Mouse (Mus musculus): ENCODE results near the gene Vwa8.
"Not testable (repeated sequence)": the region's sequence is repeated elsewhere in the genome, so short reads cannot be mapped to it uniquely, and the experiment has no call there.

Vwa8 gene

GRCm38 (mm10) chr14:78885915-78886534 lies 37.2 kb downstream of the Vwa8 start:
- DNase-seq (ENCODE audit: low spot score in 2 of 2) = no peak

GRCm38 (mm10) chr14:78886566-78887234 lies 37.8 kb downstream of the Vwa8 start:
- no peak for DNase-seq (ENCODE audit: low spot score in 2 of 2)

DNA sequence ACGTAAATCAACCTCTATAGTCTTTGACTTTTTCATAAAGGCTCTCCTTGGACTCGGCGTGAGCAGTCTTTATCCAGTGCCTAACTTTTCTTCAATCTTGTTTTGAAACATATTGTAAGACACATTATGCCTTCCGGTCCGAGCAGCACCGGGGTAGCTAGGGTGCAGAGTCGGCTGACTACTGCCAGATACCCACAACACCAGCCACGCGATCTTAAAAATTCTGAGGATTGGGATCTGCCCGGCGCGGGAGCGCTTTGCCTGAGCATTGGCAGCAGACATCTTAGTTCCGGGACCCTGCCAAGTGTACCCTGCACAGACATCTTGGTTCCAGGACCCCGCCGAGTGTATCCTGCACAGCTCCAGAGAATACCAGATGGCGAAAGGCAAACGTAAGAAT lies 38.6 kb downstream of the Vwa8 start:
- DNase-seq (ENCODE audit: low spot score in 2 of 2) = not testable (repeated sequence)

- no peak for DNase-seq (ENCODE audit: low spot score in 2 of 2)
Measured at GRCm38 (mm10) chr14:78895496-78895895, 46.6 kb downstream of the Vwa8 start.

- DNase-seq (ENCODE audit: low spot score in 2 of 2) = no peak
Measured at GRCm38 (mm10) chr14:78896252-78896651, 47.4 kb downstream of the Vwa8 start.

- peak; percentile 10 to 33 for DNase-seq (ENCODE audit: low spot score in 2 of 2)
Measured at GRCm38 (mm10) chr14:78900770-78901169, 51.9 kb downstream of the Vwa8 start.

DNA sequence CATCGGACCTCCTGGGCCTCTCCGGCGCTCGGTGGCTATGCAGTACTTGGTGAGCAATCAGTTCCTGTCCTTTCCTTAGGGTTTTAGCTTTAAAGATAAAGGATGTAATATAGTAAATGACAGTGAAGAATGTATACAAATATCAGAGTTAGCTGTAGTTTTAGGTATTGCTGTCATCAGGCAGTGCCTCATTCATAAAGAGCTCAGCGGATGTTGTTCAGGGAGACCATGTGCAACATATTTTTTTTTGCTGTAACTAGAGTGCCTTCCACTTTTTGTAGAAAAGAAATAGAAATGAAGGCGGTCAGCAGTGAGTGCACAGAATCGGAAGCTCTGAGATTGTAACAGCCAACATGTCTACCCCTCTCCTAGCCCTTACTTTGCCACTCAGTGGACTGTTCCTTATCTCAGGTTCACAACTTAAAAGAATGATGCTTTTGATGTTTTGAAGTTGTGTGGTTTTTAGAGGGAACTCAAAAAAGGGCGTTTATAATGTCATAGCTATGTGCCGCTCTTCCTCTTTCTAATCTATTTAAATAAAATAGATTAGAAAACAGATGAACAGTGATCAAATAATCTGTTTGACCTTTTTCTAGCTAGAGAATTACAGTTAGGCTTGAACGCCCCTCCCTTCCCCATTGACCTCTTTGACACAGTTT lies 59.5 kb downstream of the Vwa8 start:
- DNase-seq (ENCODE audit: low spot score in 2 of 2) = no peak

- no peak for DNase-seq (ENCODE audit: low spot score in 2 of 2)
Measured at GRCm38 (mm10) chr14:78912076-78912475, 63.2 kb downstream of the Vwa8 start.

- DNase-seq (ENCODE audit: low spot score in 2 of 2) = peak; percentile 55 to 67
Measured at GRCm38 (mm10) chr14:78914180-78914579, 65.3 kb downstream of the Vwa8 start.

- DNase-seq (ENCODE audit: low spot score in 2 of 2) = no peak
Measured at GRCm38 (mm10) chr14:78916691-78917090, 67.8 kb downstream of the Vwa8 start.

GRCm38 (mm10) chr14:78921219-78921618 lies 72.4 kb downstream of the Vwa8 start:
- no peak for DNase-seq (ENCODE audit: low spot score in 2 of 2)

GRCm38 (mm10) chr14:78923631-78924030 lies 74.8 kb downstream of the Vwa8 start:
- DNase-seq (ENCODE audit: low spot score in 2 of 2) = no peak

- DNase-seq (ENCODE audit: low spot score in 2 of 2) = no peak
Measured at GRCm38 (mm10) chr14:78924755-78925537, 76.1 kb downstream of the Vwa8 start.

DNA sequence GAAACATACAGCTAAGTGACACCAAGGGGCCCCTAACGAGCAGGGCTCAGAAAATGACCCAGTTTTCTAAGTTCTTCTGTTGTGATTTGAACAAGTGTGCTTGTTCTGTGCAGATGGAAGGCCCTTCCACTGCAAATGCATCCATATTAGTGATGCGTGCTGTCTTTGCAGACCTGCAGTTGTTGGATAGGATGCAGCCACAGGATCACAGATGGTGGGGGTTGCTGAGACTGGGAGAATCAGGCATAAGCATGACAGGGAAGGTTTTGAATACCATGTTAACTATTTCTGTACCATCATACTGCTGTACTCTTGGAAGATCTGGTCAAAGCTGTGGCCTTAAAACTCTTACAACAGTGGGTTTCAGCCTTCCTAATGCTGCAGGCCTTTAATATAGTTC lies 83.2 kb downstream of the Vwa8 start:
- no peak for DNase-seq (ENCODE audit: low spot score in 2 of 2)

DNA sequence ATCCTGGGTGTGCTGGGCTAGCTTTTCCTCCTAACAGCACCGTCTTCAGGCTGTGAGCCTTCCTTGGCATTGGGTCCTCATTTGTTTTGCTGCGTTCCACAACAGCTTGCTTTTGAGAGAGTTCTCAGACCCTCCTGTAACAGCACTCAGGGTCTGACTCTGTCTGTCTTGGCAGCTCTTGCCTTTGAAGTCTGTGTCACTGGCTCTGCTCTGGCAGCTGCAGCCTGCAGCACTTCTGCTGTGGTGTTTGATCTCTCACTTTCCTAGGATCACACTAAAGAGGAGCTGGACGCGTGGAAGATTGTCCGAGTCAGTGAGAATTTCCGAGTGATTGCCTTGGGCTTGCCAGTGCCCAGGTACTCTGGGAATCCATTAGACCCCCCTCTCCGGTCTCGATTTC lies 84.5 kb downstream of the Vwa8 start:
- DNase-seq (ENCODE audit: low spot score in 2 of 2) = no peak

DNA sequence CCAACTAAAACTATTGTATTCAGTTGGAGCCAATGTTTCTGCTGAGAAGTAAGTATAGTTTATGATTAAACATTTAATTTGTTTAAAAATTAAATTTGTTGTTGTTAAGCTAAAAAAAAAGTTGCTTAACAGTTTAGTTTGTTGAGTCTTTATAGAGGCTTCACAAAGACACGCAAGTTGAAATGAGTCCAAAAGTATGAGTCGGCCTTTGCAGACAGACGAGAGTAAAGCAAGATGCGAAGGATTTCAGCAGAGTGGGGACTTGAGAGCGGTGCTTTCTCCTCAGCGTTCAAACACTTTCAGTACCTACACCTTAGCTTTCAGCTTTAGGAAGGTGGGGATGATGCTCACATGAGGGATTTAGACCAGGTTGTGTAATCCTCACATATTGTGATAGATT lies 85.7 kb downstream of the Vwa8 start:
- no peak for DNase-seq (ENCODE audit: low spot score in 2 of 2)

DNA sequence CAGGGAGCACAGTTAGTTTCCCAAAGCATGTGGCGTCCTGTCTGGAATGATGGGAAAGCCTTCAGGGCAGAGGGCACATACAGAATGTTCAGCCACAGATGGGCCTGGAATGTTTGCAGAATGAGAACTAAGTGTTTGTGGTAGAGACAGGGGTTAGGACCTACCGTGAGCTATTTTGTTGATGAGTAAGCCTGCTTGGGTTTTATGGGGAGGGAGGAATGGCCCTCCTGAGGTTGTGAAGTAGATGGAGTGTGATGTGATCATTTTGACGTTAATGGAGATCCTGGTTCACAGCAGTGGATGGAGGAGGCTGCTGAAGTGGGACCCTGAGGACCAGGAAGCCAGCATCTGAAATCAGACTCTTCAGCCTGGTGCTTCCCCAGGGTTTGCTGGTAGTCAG lies 86.9 kb downstream of the Vwa8 start:
- DNase-seq (ENCODE audit: low spot score in 2 of 2) = no peak

DNA sequence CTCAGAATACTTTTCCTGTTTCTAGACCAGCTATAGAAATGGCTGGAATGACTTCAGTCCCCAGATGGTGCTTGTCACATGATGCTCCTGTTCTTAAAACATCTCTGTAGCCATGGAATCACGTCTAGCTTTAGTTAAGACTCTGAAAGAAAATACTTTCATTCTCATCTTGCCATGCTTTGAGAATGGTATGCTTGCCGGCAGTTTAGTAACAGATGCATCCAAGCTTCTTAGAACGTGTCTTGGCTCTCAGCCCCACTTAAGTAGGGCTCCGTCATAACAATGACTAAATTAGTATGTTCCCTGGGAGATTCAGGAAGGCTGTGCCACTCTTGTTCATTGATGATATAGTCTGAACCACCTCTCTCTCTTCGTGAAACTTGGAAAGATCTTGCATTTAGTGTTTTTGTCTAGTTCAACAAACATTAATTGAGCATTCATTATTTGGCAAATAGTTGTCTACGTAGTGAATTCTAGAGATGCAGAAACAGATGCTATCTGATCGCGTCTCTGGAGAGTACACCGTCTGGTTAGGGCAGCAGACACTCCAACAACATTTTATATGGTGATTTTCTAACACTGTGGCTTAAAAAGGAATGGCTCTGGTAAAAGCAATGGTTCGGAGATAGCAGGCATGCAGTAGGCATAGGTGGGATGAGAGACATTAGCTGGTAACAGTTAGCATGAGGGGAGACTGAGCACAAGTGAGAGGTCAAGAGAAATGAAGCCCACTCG lies 93.1 kb downstream of the Vwa8 start:
- DNase-seq (ENCODE audit: low spot score in 2 of 2) = no peak

GRCm38 (mm10) chr14:78955745-78956144 lies 106.9 kb downstream of the Vwa8 start:
- no peak for DNase-seq (ENCODE audit: low spot score in 2 of 2)

DNA sequence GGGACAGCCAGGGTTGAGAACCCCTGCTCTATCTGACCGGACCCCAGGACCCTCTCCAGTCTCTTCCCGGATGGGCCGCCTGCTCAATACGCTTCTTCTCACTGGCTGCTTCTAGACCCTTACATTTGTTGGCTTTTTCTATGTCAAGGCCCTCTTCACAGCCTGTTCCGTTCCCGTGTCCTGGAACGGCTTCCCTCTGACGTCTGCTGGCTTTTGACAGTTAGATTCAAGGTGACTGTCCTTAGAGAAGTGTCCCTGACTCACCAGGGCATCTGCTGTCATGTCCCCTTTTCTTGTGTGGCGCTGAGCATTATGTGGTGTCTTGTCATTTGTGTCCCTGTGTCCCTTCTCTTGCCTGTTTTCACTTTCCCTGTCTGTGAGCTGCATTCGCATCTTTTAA lies 121.8 kb downstream of the Vwa8 start:
- DNase-seq (ENCODE audit: low spot score in 2 of 2) = no peak

- no peak for DNase-seq (ENCODE audit: low spot score in 2 of 2)
Measured at GRCm38 (mm10) chr14:78972424-78972823, 123.6 kb downstream of the Vwa8 start.

DNA sequence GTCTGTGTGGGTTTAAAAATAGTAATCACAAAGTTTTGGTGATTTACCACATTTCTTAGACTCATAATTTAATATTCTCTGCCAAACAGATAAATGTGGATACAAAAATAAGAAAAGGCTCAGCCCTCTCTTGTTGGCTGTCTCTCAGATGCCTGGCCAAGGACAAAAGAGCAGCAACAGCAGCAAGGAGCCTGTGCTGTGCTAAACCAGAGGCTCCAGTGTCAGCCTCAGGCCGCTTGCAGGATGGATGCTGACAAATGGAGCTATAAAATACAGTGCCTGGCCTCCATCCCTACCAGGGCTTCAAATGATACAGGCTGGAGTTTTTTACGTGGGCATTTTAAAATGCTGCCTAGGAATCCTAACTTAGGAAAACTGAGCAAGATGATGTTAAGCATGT lies 134.3 kb downstream of the Vwa8 start:
- no peak for DNase-seq (ENCODE audit: low spot score in 2 of 2)

Data from thymus, postnatal 10 days (tissue).